Mouse (Mus musculus): ENCODE results near the gene BC030870.

GRCm38 (mm10) chr8:65104041-65104440 lies 25.3 kb downstream of the BC030870 start:
- no peak for TF ChIP-seq CTCF (IDR thresholded peaks at IDR 0.05; ENCODE audit: low read depth, low read length)
- no peak for TF ChIP-seq EP300 (IDR thresholded peaks at IDR 0.05; ENCODE audit: insufficient read depth, low read depth, low read length)
- no peak for TF ChIP-seq POLR2A (IDR thresholded peaks at IDR 0.05; ENCODE audit: insufficient read depth, low read length)
